Mouse (Mus musculus) olfactory bulb, adult 2 months (tissue): Measurements from ENCODE around the gene A430033K04Rik.

ENCODE experiments used
- CTCF ChIP-seq: fragments of 200-500 bp; IDR thresholded peaks from 2 replicates; pipeline ENCODE4 v1.5.1; 2012; ENCODE audit warnings: low read depth, mild to moderate bottlenecking, low read length, moderate library complexity; ENCODE audit not compliant: insufficient read depth
- POLR2A ChIP-seq: fragments of 200-500 bp; IDR thresholded peaks from 2 replicates; pipeline ENCODE4 v1.6.1; 2012; ENCODE audit warnings: mild to moderate bottlenecking, low read depth, low read length, moderate library complexity; ENCODE audit not compliant: insufficient read depth

DNA sequence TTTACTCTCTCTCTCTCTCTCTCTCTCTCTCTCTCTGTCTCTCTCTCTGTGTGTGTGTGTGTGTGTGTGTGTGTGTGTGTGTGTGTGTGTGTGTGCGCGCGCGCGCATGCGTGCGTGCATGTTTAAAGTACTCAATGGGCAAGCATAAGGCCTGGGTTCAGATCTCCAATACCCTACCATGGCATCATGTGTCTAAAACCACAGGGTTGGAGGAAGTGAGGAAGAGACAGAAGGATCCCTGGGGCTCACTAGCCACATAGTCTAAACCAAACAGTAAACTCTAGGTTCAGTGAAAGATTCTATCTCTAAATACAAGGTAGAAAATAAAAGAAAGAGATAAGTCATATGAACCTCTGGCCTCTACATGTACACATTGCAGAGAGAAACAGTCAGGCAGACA is 61.2 kb downstream of the A430033K04Rik start:
- TF ChIP-seq CTCF (no peak), POLR2A (no peak)
